Mouse (Mus musculus) ES-E14 (cell line): ENCODE results near the gene Ltb4r2.

Source experiments
- CHD2 ChIP-seq: IDR thresholded peaks from 2 replicates; pipeline ENCODE4 v1.6.1; 2014; ENCODE audit warnings: mild to moderate bottlenecking, low read depth, low read length, inconsistent platforms
- HCFC1 ChIP-seq: IDR thresholded peaks from 2 replicates; pipeline ENCODE4 v1.6.1; 2012; ENCODE audit warnings: low read length, inconsistent platforms, borderline replicate concordance; ENCODE audit not compliant: insufficient read depth
- MAFK ChIP-seq: IDR thresholded peaks from 2 replicates; pipeline ENCODE4 v1.6.1; 2014; ENCODE audit warnings: mild to moderate bottlenecking, low read depth, low read length, inconsistent platforms; ENCODE audit not compliant: insufficient read depth
- ZC3H11A ChIP-seq: IDR thresholded peaks from 2 replicates; pipeline ENCODE4 v1.6.1; 2012; ENCODE audit warnings: low read depth, mild to moderate bottlenecking, inconsistent platforms, low read length, borderline replicate concordance
- ZNF384 ChIP-seq: IDR thresholded peaks from 2 replicates; pipeline ENCODE4 v1.6.1; 2012; ENCODE audit warnings: low read depth, low read length, inconsistent platforms

GRCm38 (mm10) chr14:55793946-55794345 is 32.7 kb downstream of the Ltb4r2 start:
- TF ChIP-seq ZC3H11A (no peak), CHD2 (no peak), ZNF384 (no peak), MAFK (no peak), HCFC1 (no peak)
